ENCODE assay signal across 8 mouse cellular contexts in genomic region chr14:78848477-78848876, GRCm38 (mm10). TPM values are rescaled to one million over a fixed set of nuclear protein-coding genes. Genes with fewer than 3 reads are reported as not detected.
A peak's percentile ranks its signal among the peaks of the same experiment; 100 is the strongest.
DNase-seq lines count a peak whose midpoint lies in the region; ATAC-seq and TF ChIP-seq lines count a peak whose summit lies in the region.

No protein-coding gene starts in this region.

- H3K4me1 ChIP-seq in heart, embryonic 16.5 days (ENCODE audit: control insufficient read depth, insufficient read depth, low read length): peaks cover 31% of the 10 kb centered on the region
- peaks cover 18% of the 10 kb centered on the region for H3K4me1 ChIP-seq in bone marrow macrophage, adult 2 months (ENCODE audit: control insufficient read depth, insufficient read depth, low read length)
- peaks cover 19% of the 10 kb centered on the region for H3K4me1 ChIP-seq in hindbrain, embryonic 15.5 days (replicated peaks)
- H3K4me1 ChIP-seq in midbrain, embryonic 14.5 days (ENCODE audit: control insufficient read depth, insufficient read depth, low read length): peaks cover 10% of the 10 kb centered on the region; the same call in 1 of the 2 replicates

- intact Hi-C loops in heart, postnatal 14 days (cut with DNase I): loop anchor here (2.0 kb wide), 2 partner anchors 116 to 180 kb away; partner anchors contain the start of gene Dgkh
- intact Hi-C loops in left cerebral cortex, postnatal 10 days (cut with DNase I): loop anchor here (2.0 kb wide), 2 partner anchors 120 to 178 kb away; no protein-coding TSS in a partner anchor

- H3K27ac ChIP-seq in heart, embryonic 16.5 days (ENCODE audit: low read length): peak overlapping the region; percentile 93
- peak overlapping the region; percentile 18; the same call in 1 of the 2 replicates for H3K27ac ChIP-seq in bone marrow macrophage, adult 2 months (ENCODE audit: insufficient read depth, low read depth, low read length)
- H3K27ac ChIP-seq in hindbrain, embryonic 15.5 days (replicated peaks): peak overlapping the region; percentile 78
- H3K27ac ChIP-seq in midbrain, embryonic 14.5 days (replicated peaks; ENCODE audit: low read depth, low read length): peak overlapping the region; percentile 81

- no peaks in the 10 kb centered on the region for H3K36me3 ChIP-seq in heart, embryonic 16.5 days (ENCODE audit: control insufficient read depth, insufficient read depth)
- H3K36me3 ChIP-seq in hindbrain, embryonic 15.5 days: no peaks in the 10 kb centered on the region
- H3K36me3 ChIP-seq in midbrain, embryonic 14.5 days (ENCODE audit: control insufficient read depth, insufficient read depth, low read length): no peaks in the 10 kb centered on the region

- H3K4me3 ChIP-seq in heart, embryonic 16.5 days (ENCODE audit: low read length): peak overlapping the region; percentile 70
- H3K4me3 ChIP-seq in bone marrow macrophage, adult 2 months (ENCODE audit: insufficient read depth, low read length): peak overlapping the region; percentile 89
- peak overlapping the region; percentile 64 for H3K4me3 ChIP-seq in hindbrain, embryonic 15.5 days
- peak overlapping the region; percentile 73 for H3K4me3 ChIP-seq in midbrain, embryonic 14.5 days (replicated peaks; ENCODE audit: low read depth, low read length)

- no peak for DNase-seq in heart, postnatal 14 days
- DNase-seq in midbrain, embryonic 14.5 days: no peak
- no peak for DNase-seq in cerebellum, adult 9-10 months
- no peak for DNase-seq in left cerebral cortex, postnatal 10 days (ENCODE audit: extremely low spot score in 1 of 2, low spot score in 2 of 2)
- DNase-seq in layer of hippocampus, adult 9-11 months: no peak

- TF ChIP-seq POLR2A in bone marrow macrophage, adult 2 months (IDR thresholded peaks at IDR 0.05; ENCODE audit: borderline replicate concordance, low read depth, low read length): no peak

- no peaks in the 10 kb centered on the region for H3K27me3 ChIP-seq in heart, embryonic 16.5 days (ENCODE audit: control insufficient read depth, insufficient read depth, low read length)
- no peaks in the 10 kb centered on the region for H3K27me3 ChIP-seq in hindbrain, embryonic 15.5 days
- no peaks in the 10 kb centered on the region for H3K27me3 ChIP-seq in midbrain, embryonic 14.5 days (ENCODE audit: control insufficient read depth, insufficient read depth, low read length)

- TF ChIP-seq CTCF in bone marrow macrophage, adult 2 months (IDR thresholded peaks at IDR 0.05; ENCODE audit: low read depth, low read length): no peak

- H3K9me3 ChIP-seq in heart, embryonic 16.5 days (replicated peaks; ENCODE audit: control insufficient read depth, low read length): no peaks in the 10 kb centered on the region
- no peaks in the 10 kb centered on the region for H3K9me3 ChIP-seq in hindbrain, embryonic 15.5 days
- no peaks in the 10 kb centered on the region for H3K9me3 ChIP-seq in midbrain, embryonic 14.5 days (ENCODE audit: control insufficient read depth, low read length)

- peak overlapping the region; percentile 92 for H3K9ac ChIP-seq in heart, embryonic 16.5 days (ENCODE audit: low read length)
- peak overlapping the region; percentile 78 for H3K9ac ChIP-seq in hindbrain, embryonic 15.5 days
- H3K9ac ChIP-seq in midbrain, embryonic 14.5 days (replicated peaks; ENCODE audit: low read length): peak overlapping the region; percentile 96

- 7% methylated on average over 3 of the region's 3 CpGs for WGBS in heart, embryonic 16.5 days
- WGBS in hindbrain, embryonic 15.5 days: 4% methylated on average over 3 of the region's 3 CpGs
- 15% methylated on average over 3 of the region's 3 CpGs for WGBS in midbrain, embryonic 14.5 days

- peak overlapping the region; percentile 63 for H3K4me2 ChIP-seq in heart, embryonic 16.5 days (ENCODE audit: low read depth, low read length)
- H3K4me2 ChIP-seq in hindbrain, embryonic 15.5 days: peak overlapping the region; percentile 82
- H3K4me2 ChIP-seq in midbrain, embryonic 14.5 days (ENCODE audit: low read length): peak overlapping the region; percentile 74

- no peak for ATAC-seq in heart, embryonic 16.5 days (replicated peaks; ENCODE audit: extremely low read depth, insufficient read depth, low FRiP score)
- ATAC-seq in hindbrain, embryonic 15.5 days (ENCODE audit: low FRiP score, low read depth): no peak; the same call in none of the 2 replicates
- no peak for ATAC-seq in midbrain, embryonic 14.5 days (ENCODE audit: low FRiP score, low TSS enrichment)

RNA-seq across cellular contexts. Expression of gene Vwa8, which starts 0.4 kb away (rescaled TPM):
- polyA plus RNA-seq in heart, embryonic 16.5 days (2015; fragmentation: Nextera tagmentation; extraction: Ambion mirVana): 16.9 and 20.0 TPM in 2 replicates
- total RNA-seq in heart, postnatal 14 days (2021): 100 to 1,000 TPM; 171 to 181 TPM
- 19.3 and 23.2 TPM in 2 replicates for polyA plus RNA-seq in bone marrow macrophage, adult 2 months (2012; ENCODE audit: insufficient read depth, insufficient read length, missing spikeins)
- polyA plus RNA-seq in hindbrain, embryonic 15.5 days (2015; fragmentation: Nextera tagmentation; extraction: Ambion mirVana): 7.1 and 8.4 TPM in 2 replicates
- polyA plus RNA-seq in midbrain, embryonic 14.5 days (2014; fragmentation: Nextera tagmentation; extraction: Ambion mirVana): 5.6 and 8.0 TPM in 2 replicates
- total RNA-seq in left cerebral cortex, postnatal 10 days (2021): 10 to 100 TPM; 21.6 to 22.0 TPM

Comparison
In these comparisons a context has a peak if more than half of its experiments do, and no peak if none do; other contexts are left out.
1. H3K27ac ChIP-seq: peak in every context shown above with its lines; median percentile 93 in heart, embryonic 16.5 days; 81 in midbrain, embryonic 14.5 days; 78 in hindbrain, embryonic 15.5 days; 18 in bone marrow macrophage, adult 2 months.